In the genomic region with DNA sequence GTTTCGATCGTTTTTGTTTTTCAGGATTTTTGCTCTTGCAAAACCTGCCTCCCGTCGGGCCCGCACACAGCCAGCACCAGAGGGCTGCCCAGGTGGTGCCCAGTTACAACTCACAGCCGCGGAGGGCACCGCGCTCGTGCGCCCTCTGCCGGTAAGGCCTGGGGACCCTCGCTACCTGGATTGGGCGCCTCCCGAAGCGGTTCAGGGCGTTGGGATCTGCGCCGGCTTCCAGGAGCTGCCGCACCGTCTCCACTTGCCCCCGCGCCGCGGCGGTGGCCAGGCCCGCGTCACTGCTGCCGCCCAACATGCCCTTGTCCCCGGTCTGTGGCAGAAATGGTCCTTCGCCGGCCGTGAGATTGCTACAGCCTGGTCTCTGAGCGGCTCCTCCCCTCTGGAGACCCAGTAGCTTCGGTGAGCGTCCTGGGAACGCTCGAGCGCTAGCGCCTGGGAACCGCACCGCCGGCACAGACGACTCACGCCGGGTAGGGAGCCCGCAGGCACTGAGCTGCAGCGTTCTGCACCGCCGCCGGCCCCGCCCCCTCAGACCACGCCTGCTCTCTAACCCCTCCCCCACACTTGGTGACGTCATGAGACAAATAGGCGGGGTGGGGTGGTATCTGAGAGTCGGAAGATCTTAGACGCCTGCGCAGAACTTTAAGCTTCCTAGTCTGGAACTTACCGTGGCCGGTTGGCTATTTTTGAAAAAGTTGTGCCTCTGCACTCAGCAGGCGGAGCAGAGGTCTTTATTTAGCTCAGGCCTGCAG, we compare ENCODE assay signal across 8 mouse cellular contexts. TPM values are rescaled to one million over a fixed set of nuclear protein-coding genes. Genes with fewer than 3 reads are reported as not detected.
A peak's percentile ranks its signal among the peaks of the same experiment; 100 is the strongest.
DNase-seq lines count a peak whose midpoint lies in the region; ATAC-seq and TF ChIP-seq lines count a peak whose summit lies in the region.

Gene Cdkn2b (minus strand): TSS at position 549 of the 764 bp plus-strand sequence.

- ATAC-seq in forebrain, embryonic 16.5 days, result peak; percentile 93
- peak; percentile 89 for ATAC-seq in liver, embryonic 16.5 days (ENCODE audit: low read depth)
- ATAC-seq in neural tube, embryonic 13.5 days (ENCODE audit: low read depth), result peak; percentile 90

- H3K27me3 ChIP-seq in cerebellum, adult 2 months (ENCODE audit: control insufficient read depth, insufficient read depth, low read length), result peaks cover 14% of the 10 kb centered on the region; the same call in 1 of the 2 replicates
- peaks cover 68% of the 10 kb centered on the region for H3K27me3 ChIP-seq in forebrain, embryonic 16.5 days (replicated peaks; ENCODE audit: control insufficient read depth, insufficient read depth, low read length)
- H3K27me3 ChIP-seq in liver, embryonic 16.5 days (ENCODE audit: control insufficient read depth, insufficient read depth, low read depth, low read length), result peaks cover 60% of the 10 kb centered on the region
- H3K27me3 ChIP-seq in neural tube, embryonic 13.5 days, result peaks cover 96% of the 10 kb centered on the region
- H3K27me3 ChIP-seq in testis, adult 2 months (ENCODE audit: control insufficient read depth, insufficient read depth, low read length), result no peaks in the 10 kb centered on the region

- no peak for TF ChIP-seq POLR2A in cerebellum, adult 2 months (IDR thresholded peaks at IDR 0.05; ENCODE audit: borderline replicate concordance, insufficient read depth, low read length)
- peak; percentile 66; the same call in 1 of the 2 replicates for TF ChIP-seq POLR2A in testis, adult 2 months (IDR thresholded peaks at IDR 0.05; ENCODE audit: control insufficient read depth, low read depth, low read length)

- 2% methylated on average over 61 of the region's 61 CpGs for WGBS in cerebellum, adult 2 months
- under 1% methylated on average over 61 of the region's 61 CpGs for WGBS in forebrain, embryonic 16.5 days
- under 1% methylated on average over 61 of the region's 61 CpGs for WGBS in large intestine, adult 2 months
- WGBS in liver, embryonic 16.5 days (ENCODE audit: insufficient replicate concordance), result under 1% methylated on average over 61 of the region's 61 CpGs
- WGBS in neural tube, embryonic 13.5 days, result under 1% methylated on average over 61 of the region's 61 CpGs

- H3K9ac ChIP-seq in ES-E14 (ENCODE audit: insufficient read depth, low read depth, low read length, poor library complexity, severe bottlenecking), result peak within 1 kb of the TSS; percentile 66
- H3K9ac ChIP-seq in forebrain, embryonic 16.5 days (replicated peaks; ENCODE audit: low read depth, low read length), result 0 out of 2 replicates have a peak within 1 kb of the TSS, but pooled peaks have one; percentile 7
- H3K9ac ChIP-seq in liver, embryonic 16.5 days (ENCODE audit: low read depth, low read length), result peak within 1 kb of the TSS; percentile 24
- H3K9ac ChIP-seq in neural tube, embryonic 13.5 days, result peak within 1 kb of the TSS; percentile 22; the same call in 1 of the 2 replicates

- in situ Hi-C loops in ES-E14 (cut with MboI; ENCODE audit: low sequenced_read_pairs in 2 of 2, unreplicated experiment in 2 of 2), result no loop called here

- TF ChIP-seq CTCF in cerebellum, adult 2 months (IDR thresholded peaks at IDR 0.05; ENCODE audit: borderline replicate concordance, insufficient read depth, low read depth, low read length), result peak; percentile 45; the same call in 1 of the 2 replicates
- TF ChIP-seq CTCF in testis, adult 2 months (IDR thresholded peaks at IDR 0.05; ENCODE audit: control insufficient read depth, insufficient read depth, insufficient replicate concordance, low read depth, low read length), result peak; percentile 74

- no peaks in the 10 kb centered on the region for H3K4me1 ChIP-seq in ES-E14 (ENCODE audit: control insufficient read depth in 2 of 2, insufficient read depth in 2 of 2, low read length in 2 of 2, poor library complexity in 1 of 2)
- no peaks in the 10 kb centered on the region for H3K4me1 ChIP-seq in cerebellum, adult 2 months (ENCODE audit: control insufficient read depth, insufficient read depth, low read length)
- H3K4me1 ChIP-seq in forebrain, embryonic 16.5 days (replicated peaks; ENCODE audit: control insufficient read depth, insufficient read depth, low read length), result peaks cover 11% of the 10 kb centered on the region
- peaks cover 5% of the 10 kb centered on the region for H3K4me1 ChIP-seq in liver, embryonic 16.5 days (ENCODE audit: control insufficient read depth, low read depth, low read length)
- peaks cover 12% of the 10 kb centered on the region for H3K4me1 ChIP-seq in neural tube, embryonic 13.5 days (replicated peaks)
- H3K4me1 ChIP-seq in testis, adult 2 months (ENCODE audit: control insufficient read depth, insufficient read depth, low read length), result peaks cover 4% of the 10 kb centered on the region

- no peak within 1 kb of the TSS for H3K27ac ChIP-seq in ES-E14 (ENCODE audit: insufficient read depth, low read depth, low read length, poor library complexity, severe bottlenecking)
- H3K27ac ChIP-seq in cerebellum, adult 2 months (ENCODE audit: insufficient read depth, low read length), result no peak within 1 kb of the TSS
- no peak within 1 kb of the TSS for H3K27ac ChIP-seq in forebrain, embryonic 16.5 days (ENCODE audit: low read length)
- H3K27ac ChIP-seq in liver, embryonic 16.5 days (ENCODE audit: low read length), result no peak within 1 kb of the TSS
- no peak within 1 kb of the TSS for H3K27ac ChIP-seq in neural tube, embryonic 13.5 days (replicated peaks)
- peak within 1 kb of the TSS; percentile 91 for H3K27ac ChIP-seq in testis, adult 2 months (ENCODE audit: control insufficient read depth, insufficient read depth, low read depth, low read length)

- H3K36me3 ChIP-seq in ES-E14 (ENCODE audit: control insufficient read depth, insufficient read depth, low read length, poor library complexity, severe bottlenecking), result no peaks in the 10 kb centered on the region
- no peaks in the 10 kb centered on the region for H3K36me3 ChIP-seq in forebrain, embryonic 16.5 days (ENCODE audit: control insufficient read depth, insufficient read depth)
- no peaks in the 10 kb centered on the region for H3K36me3 ChIP-seq in liver, embryonic 16.5 days (ENCODE audit: control insufficient read depth, insufficient read depth)
- no peaks in the 10 kb centered on the region for H3K36me3 ChIP-seq in neural tube, embryonic 13.5 days
- no peaks in the 10 kb centered on the region for H3K36me3 ChIP-seq in testis, adult 2 months (ENCODE audit: control insufficient read depth, insufficient read depth, low read length)

- peak within 1 kb of the TSS; percentile 69 for H3K4me2 ChIP-seq in forebrain, embryonic 16.5 days (ENCODE audit: low read length)
- peak within 1 kb of the TSS; percentile 86 for H3K4me2 ChIP-seq in liver, embryonic 16.5 days (ENCODE audit: low read depth, low read length)
- peak within 1 kb of the TSS; percentile 67 for H3K4me2 ChIP-seq in neural tube, embryonic 13.5 days

- intact Hi-C loops in heart, postnatal 14 days (cut with DNase I), result no loop called here

- H3K9me3 ChIP-seq in ES-E14 (ENCODE audit: control insufficient read depth, insufficient read depth, low read depth, low read length), result no peaks in the 10 kb centered on the region
- no peaks in the 10 kb centered on the region; the same call in 1 of the 2 replicates for H3K9me3 ChIP-seq in forebrain, embryonic 16.5 days (ENCODE audit: control insufficient read depth, low read length)
- no peaks in the 10 kb centered on the region for H3K9me3 ChIP-seq in liver, embryonic 16.5 days (replicated peaks; ENCODE audit: control insufficient read depth, low read length)
- H3K9me3 ChIP-seq in neural tube, embryonic 13.5 days, result no peaks in the 10 kb centered on the region

- peak; percentile 89 for DNase-seq in ES-E14 (ENCODE audit: low read depth, low spot score)
- peak; percentile 60 to 69 for DNase-seq in cerebellum, adult 2 months
- peak; percentile 92 to 95 for DNase-seq in heart, postnatal 14 days
- peak; percentile 82 for DNase-seq in large intestine, adult 2 months (ENCODE audit: low read depth, low spot score)

- H3K4me3 ChIP-seq in ES-E14 (ENCODE audit: insufficient read depth in 1 of 2, low read depth in 1 of 2, low read length in 2 of 2, poor library complexity in 1 of 2, severe bottlenecking in 1 of 2), result peak within 1 kb of the TSS; percentile 79 to 87
- H3K4me3 ChIP-seq in cerebellum, adult 2 months (replicated peaks; ENCODE audit: insufficient read depth, low read depth, low read length), result peak within 1 kb of the TSS; percentile 27
- peak within 1 kb of the TSS; percentile 44 for H3K4me3 ChIP-seq in forebrain, embryonic 16.5 days (replicated peaks; ENCODE audit: low read length)
- H3K4me3 ChIP-seq in liver, embryonic 16.5 days (ENCODE audit: low read depth, low read length), result peak within 1 kb of the TSS; percentile 62
- peak within 1 kb of the TSS; percentile 38 for H3K4me3 ChIP-seq in neural tube, embryonic 13.5 days
- peak within 1 kb of the TSS; percentile 93 for H3K4me3 ChIP-seq in testis, adult 2 months (ENCODE audit: control insufficient read depth, low read depth, low read length)

TF ChIP-seq in ES-E14, 5 proteins besides CTCF, POLR2A, EP300 and RAD21:
- TF ChIP-seq MAFK (IDR thresholded peaks at IDR 0.05; ENCODE audit: insufficient read depth, low read depth, low read length), result no peak
- TF ChIP-seq ZNF384 (IDR thresholded peaks at IDR 0.05; ENCODE audit: low read depth, low read length), result no peak
- no peak for TF ChIP-seq HCFC1 (IDR thresholded peaks at IDR 0.05; ENCODE audit: borderline replicate concordance, insufficient read depth, low read length)
- no peak for TF ChIP-seq ZC3H11A (IDR thresholded peaks at IDR 0.05; ENCODE audit: borderline replicate concordance, low read depth, low read length)

RNA-seq across cellular contexts. Expression of gene Cdkn2b, which starts in this region (rescaled TPM):
- total RNA-seq in ES-E14 (2012; rRNA removed), result 13.4 and 34.3 TPM in 2 replicates
- polyA plus RNA-seq in cerebellum, adult 2 months (2012; rRNA removed), result 1.3 and 1.4 TPM in 2 replicates
- polyA plus RNA-seq in forebrain, embryonic 16.5 days (2015; fragmentation: Nextera tagmentation; extraction: Ambion mirVana), result 0.46 and 0.54 TPM in 2 replicates
- under 1 TPM; 0.27 to 0.79 TPM for total RNA-seq in heart, postnatal 14 days (2021)
- polyA plus RNA-seq in large intestine, adult 2 months (2012; rRNA removed), result 149 and 190 TPM in 2 replicates
- 0.15 TPM in 1 of 2 replicates, not detected in the other for polyA plus RNA-seq in liver, embryonic 16.5 days (2015; fragmentation: Nextera tagmentation; extraction: Ambion mirVana)
- 0.78 and 0.92 TPM in 2 replicates for polyA plus RNA-seq in neural tube, embryonic 13.5 days (2015; fragmentation: Nextera tagmentation; extraction: Ambion mirVana)
- polyA plus RNA-seq in testis, adult 2 months (2012; rRNA removed), result 7.8 and 8.2 TPM in 2 replicates

Comparison
In these comparisons a context has a peak if more than half of its experiments do, and no peak if none do; other contexts are left out.
1. RNA of gene Cdkn2b (polyA plus RNA-seq): 149 to 190 TPM in large intestine, adult 2 months; 7.8 to 8.2 TPM in testis, adult 2 months, 1.3 to 1.4 TPM in cerebellum, adult 2 months, 0.78 to 0.92 TPM in neural tube, embryonic 13.5 days, 0.46 to 0.54 TPM in forebrain, embryonic 16.5 days and 0.15 TPM in liver, embryonic 16.5 days; every median in the first group is over 10 times any median in the second.
2. Peak in ATAC-seq, H3K4me3 ChIP-seq, H3K9ac ChIP-seq and H3K4me2 ChIP-seq in forebrain, embryonic 16.5 days; RNA of the gene not detected or under 1 TPM.
3. Peak in DNase-seq in heart, postnatal 14 days; RNA of the gene not detected or under 1 TPM.
4. Peak in ATAC-seq, H3K4me3 ChIP-seq, H3K9ac ChIP-seq and H3K4me2 ChIP-seq in liver, embryonic 16.5 days; RNA of the gene not detected or under 1 TPM.
5. Peak in ATAC-seq, H3K4me3 ChIP-seq, H3K9ac ChIP-seq and H3K4me2 ChIP-seq in neural tube, embryonic 13.5 days; RNA of the gene not detected or under 1 TPM.
6. H3K4me3 ChIP-seq: peak in every context shown above with its lines; median percentile 93 in testis, adult 2 months; 83 in ES-E14; 62 in liver, embryonic 16.5 days; 44 in forebrain, embryonic 16.5 days; 38 in neural tube, embryonic 13.5 days; 27 in cerebellum, adult 2 months.
7. H3K9ac ChIP-seq: peak in every context shown above with its lines; median percentile 66 in ES-E14; 24 in liver, embryonic 16.5 days; 22 in neural tube, embryonic 13.5 days; 7 in forebrain, embryonic 16.5 days.
8. Peak in every context shown above with its lines, with median percentiles within 50 percentile points of each other: DNase-seq, ATAC-seq and H3K4me2 ChIP-seq.